Mouse (Mus musculus): Measurements from ENCODE around the gene Sdsl.

Sdsl gene

DNA sequence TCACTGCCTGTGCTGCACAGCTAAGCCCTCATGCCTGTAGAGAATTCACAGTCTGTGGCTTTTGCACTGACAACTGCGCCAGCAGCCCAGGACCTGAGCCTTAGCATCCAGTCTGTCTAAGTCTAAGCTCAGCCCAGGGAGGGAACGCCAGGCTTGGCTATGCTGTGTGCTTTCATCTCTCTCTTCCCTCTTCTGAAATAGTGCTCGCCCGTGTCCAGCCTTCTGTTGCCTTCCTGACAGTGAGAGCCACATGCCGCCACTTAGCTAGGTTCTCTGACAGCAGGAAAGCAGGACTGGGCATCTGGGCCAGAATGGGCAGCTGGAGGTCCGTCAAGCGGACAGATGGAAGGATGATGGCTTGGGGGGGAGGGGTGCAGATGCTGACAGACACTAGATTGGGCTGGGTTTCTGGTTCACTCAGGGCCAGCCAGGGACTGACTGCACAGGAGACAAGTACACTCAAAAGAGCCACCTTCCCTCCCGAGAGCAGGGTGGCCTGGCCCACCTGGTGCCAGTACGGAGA lies 21.3 kb upstream of the Sdsl start:
- DNase-seq: no peak

- DNase-seq: no peak
Measured at GRCm38 (mm10) chr5:120493440-120493839, 20.8 kb upstream of the Sdsl start.

DNA sequence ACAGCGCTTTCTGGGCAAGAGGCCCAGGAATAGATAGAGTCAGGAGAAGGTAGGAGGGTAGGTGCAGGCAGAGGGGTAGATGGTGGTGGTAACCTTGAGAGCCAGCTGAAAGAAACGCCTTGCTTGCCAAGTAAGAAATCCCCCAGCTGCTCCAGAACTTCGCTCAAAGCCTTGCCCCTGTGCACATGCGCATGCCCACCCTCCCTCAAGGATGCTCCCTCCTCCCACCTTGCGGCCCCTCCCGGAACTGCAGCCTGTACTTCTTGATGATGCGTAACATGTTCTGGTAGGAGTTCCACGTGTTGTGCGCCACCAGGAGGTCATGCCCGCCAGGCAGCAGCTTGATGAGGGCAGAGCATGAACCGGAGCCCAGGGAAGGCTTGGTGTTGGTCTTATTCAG lies 19.8 kb upstream of the Sdsl start:
- DNase-seq: no peak

DNA sequence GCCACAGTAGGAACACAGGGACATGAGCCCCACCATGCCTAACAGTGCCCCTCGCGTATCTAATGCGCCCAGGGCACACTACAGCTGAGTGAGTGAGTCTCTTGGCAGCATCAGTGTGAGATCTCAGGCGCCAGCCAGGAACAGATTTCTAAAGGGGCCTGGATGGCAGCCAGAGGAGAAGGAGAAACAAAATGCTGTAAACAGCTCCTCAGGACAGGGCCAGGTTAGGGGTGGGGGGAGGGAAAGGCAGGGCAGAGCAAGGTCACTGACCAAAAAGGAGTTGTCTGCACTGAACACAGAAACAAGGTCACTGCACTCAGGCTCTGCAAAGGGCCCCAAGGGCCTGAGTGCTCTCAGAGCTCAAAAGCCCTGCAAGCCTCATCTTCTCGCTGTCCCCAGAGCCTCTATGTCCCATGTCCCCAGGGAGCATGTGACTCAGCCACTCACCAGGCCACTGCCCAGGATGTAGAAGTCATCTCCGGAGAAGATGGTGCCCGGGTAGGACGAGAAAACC lies 18.1 kb upstream of the Sdsl start:
- DNase-seq: peak; percentile 68

- DNase-seq: no peak
Measured at GRCm38 (mm10) chr5:120487844-120488243, 15.2 kb upstream of the Sdsl start.

DNA sequence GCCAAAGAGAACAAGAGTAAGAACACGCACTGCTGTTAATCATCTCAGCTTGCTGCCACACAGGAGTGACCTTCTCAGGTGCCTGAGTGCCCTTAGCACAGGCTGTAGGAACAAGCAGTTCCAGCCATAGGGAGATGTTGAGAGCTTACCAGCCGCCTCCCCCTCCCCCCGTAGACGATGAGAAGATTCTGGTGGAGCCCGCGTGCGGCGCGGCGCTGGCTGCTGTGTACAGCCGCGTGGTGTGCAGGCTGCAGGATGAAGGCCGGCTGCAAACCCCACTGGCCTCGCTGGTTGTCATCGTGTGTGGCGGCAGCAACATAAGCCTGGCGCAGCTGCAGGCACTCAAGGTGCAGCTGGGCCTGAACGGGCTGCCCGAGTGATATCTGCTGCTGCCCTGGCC lies 10.8 kb upstream of the Sdsl start:
- DNase-seq: no peak

- no peak for DNase-seq
Measured at GRCm38 (mm10) chr5:120481205-120481604, 8.6 kb upstream of the Sdsl start.

DNA sequence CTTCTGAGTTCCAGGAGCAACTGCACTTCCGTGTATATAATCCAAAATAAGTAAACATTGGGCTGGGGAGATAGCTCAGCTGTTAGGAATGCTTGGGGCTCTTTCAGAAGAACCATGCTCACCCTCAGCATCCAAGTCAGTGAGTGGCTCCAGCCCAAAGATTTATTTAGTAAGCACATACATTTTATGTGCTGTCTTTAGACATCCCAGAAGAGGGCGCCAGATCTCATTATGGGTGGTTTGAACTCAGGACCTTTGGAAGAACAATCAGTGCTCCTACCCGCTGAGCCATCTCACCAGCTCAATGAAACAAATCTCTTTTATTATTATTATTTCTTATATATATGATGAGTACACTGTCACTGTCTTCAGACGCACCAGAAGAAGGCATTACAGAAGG lies 6.9 kb upstream of the Sdsl start:
- DNase-seq: no peak

DNA sequence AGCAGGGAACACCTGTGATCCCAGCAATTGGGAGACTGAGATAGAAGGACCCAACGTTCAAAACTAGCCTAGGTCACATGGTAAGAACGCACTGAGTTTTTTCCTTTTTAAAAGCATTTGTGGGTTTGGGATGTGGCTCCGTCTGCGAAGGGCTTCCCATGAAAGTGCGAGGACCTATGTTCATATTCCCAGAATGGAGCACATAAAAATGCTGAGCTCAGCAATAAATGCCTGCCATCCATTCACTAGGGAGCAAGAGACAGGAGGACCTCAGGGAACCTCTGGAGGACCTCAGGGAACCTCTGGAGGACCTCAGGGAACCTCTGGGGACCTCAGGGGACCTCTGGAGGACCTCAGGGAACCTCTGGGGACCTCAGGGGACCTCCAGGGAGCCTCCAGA lies 5.4 kb upstream of the Sdsl start:
- no peak for DNase-seq

DNA sequence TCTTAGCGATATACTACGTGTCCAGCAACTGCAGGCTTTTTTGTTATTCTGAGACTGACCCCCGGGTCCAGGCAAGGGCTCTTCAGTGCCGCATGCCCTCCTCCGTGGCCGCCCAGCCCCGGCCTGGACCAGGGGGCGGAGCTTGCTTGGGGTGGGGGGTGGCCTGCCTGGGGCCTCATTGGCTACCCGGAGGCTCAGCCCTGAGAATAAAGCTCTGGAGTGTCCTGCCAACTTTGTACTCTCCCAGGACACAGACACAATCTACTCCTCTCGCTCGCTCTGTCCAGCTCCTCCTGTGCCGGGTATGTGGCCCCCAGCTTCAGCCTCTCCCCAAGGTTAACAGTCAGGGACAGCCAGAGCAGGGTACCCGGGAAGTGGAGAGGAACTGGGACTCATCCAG lies 3.7 kb upstream of the Sdsl start, which contains the start of gene Sds:
TSS of gene Sds (plus strand) at position 231 of the 400 bp plus-strand sequence.
- no peak for DNase-seq

DNA sequence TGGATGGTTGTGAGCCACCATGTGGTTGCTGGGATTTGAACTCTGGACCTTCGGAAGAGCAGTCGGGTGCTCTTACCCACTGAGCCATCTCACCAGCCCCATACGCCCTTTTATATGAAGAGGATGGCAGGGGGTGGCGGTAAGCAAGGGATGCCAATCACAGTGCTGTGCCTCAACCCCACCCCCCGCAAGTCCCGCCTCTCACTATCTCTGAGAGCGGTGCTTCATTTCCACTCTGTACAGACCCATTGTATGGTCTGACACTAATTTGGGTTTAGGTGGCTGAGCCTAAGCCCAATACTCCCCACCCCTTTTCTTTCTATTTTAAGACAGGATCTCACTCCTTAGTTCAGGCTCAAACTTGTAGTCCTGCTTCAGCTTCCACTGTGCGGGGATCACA lies 3.3 kb upstream of the Sdsl start:
- no peak for DNase-seq

- DNase-seq: no peak
Measured at GRCm38 (mm10) chr5:120473361-120473760, 751 bp upstream of the Sdsl start.

DNA sequence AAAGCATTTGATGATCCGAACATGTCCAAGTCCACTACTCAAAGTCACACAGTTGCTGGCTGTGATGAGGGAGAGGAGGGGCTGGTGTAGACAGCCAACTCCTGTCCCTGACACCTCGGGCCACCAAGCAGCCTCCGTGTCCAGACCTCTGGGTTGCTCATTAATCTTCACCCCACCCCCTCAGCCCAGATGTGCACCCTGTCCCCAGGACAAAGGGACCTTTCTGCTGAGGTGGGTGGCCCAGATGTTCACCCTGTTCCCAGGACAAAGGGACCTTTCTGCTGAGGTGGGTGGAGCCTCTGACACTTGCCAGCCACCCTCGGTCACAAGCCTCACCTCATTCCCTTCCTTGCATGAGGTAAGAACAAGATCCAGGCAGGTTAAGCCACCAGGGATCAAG lies 1.1 kb downstream of the Sdsl start:
- DNase-seq: no peak

DNA sequence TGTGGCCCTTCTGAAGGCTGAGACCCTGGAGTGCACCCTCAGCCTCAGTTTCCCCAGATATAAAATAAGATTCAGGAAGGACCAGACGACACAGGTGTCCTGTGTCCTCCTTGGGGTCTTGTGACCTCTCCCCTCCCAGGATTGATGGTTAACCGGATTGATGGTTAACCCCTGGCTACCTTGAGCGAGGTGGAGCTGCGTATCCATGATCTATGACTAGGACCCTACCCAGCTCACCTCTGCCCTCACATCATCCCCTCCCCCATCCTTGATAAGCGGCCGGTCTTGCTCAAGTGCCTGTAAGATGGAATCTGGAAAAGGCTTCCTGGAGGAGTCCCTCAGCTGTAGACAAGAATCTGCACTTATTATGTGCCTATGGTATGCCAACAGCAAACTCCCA lies 3.8 kb downstream of the Sdsl start:
- no peak for DNase-seq

DNA sequence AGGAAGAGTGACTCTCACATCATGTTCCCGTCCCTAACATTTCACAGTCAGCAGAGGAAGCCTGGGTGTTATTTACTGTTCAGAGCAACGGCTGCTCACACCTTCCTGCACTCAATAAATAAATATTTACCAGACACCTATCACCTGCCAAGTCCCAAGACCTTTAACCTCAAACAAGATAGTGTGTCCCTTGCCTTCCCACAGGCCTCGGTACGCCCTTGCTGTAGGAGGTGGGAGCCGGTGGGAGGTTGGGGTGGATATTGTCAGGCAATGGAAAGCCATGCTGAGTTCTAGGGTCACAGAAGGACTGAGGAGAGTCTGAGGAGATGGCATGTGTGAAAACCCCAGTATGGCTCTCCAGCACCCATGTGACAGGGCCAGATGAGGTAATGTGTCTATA lies 4.3 kb downstream of the Sdsl start:
- no peak for DNase-seq

GRCm38 (mm10) chr5:120467026-120467425 lies 5.6 kb downstream of the Sdsl start:
- DNase-seq: no peak

DNA sequence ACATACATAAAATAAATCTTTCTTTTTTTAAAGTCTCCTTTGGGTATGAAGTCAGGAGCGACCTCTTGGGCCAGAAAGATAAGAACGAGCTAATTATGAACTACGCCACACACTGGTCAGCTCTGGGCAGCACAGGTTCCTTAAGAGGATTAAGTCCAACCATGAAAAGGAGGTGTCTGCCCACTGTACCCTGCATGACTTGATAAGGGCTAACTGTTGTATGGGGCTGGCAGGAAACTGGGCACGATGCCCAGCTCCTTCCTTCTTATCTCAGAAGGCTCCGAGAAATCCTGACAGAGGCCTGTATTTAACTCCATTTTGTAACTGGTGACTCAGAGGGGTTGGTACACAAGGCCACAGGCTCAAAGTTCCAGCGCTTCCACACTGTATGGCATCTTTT lies 6.8 kb downstream of the Sdsl start:
- DNase-seq: no peak

DNA sequence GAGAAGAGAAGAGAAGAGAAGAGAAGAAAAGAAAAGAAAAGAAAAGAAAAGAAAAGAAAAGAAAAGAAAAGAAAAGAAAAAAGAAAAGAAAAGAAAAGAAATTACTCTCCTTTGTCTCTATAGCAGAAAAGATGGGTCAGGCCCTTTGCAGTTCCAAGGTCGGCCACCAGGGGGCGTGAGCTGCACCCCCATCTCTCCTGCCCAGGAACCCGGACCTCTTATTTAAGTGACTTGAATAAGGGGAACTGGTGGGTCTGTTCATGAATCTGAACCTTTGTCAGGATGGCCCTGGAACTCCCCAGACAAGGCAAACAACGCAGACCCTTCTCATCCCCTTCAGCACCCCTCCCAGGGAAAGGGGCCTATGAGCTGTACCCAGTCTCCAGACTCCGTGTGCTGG lies 7.5 kb downstream of the Sdsl start:
- peak; percentile 36 for DNase-seq

DNA sequence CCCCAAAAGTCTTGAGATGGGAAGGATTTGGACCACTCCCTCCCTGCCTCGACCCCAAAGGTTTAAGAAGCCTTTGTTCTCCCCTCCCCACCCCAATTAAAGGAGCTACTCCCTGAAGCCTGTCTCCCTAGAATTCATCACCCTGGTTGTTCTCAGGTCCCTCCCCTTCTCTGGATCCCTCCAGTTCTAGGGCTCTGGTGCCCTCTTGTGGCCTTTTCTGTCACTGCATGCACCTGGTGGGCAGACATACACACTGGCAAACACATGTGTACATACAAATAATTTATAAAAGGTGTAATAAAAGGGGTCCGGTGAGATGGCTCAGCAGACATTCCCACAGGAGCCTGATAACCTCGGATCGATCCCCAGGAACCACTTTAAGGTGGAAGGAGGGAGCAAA lies 8.3 kb downstream of the Sdsl start:
- DNase-seq: no peak

DNA sequence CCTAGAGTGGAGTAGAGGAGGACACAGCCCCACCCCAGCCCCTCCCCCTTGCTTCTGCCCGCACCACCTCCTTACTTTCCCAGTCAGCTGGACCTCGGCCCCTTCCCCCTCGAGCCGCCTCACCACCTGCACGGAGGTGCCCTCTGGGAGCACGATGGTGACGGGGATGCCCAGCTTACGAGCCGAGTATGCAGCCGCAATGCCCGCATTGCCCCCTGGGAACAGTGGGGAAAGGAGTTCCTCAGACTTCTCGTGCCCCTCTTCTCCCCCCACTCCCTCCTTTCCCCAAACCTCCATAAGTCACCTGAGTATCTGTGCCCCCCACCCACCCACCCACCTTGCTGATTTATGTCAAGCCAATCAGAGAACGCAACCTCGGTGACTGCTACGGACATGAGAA lies 10.7 kb downstream of the Sdsl start:
- no peak for DNase-seq

DNA sequence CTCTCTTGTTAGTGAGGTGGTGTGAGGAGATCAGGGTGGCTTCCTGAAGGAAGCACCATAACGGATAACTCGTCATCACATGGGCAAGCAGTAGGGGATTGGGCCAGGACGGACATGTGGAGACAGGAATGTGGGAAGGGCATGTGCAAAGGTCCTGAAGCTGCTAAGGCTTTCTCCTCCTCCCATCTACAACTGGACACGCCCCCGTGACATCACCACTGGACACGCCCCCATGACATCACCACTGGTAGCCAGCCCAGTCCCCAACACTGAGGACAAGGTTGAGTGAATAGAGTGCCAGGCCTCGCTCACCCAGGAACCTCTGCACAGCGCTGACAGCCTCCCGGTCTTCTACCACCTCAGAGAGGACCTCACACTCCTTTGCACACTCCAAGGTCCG lies 13.5 kb downstream of the Sdsl start:
- no peak for DNase-seq

DNA sequence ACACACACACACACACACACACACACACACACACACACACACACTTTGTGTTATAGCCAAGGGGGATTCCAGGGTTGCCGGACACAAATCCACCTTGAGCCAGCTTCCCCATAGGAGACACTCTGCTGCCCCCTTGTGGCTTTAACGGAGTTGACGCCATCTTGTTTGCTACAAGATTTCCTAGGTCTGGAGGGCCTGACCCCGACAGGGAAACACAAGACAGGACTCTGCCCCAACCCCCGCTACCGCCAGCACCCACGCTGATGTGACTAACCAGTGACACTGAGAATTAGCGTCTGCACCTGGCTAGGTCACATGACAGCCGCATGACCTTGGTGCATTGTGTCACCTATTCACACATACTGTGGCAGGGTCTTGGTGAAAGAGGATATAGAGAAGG lies 15.0 kb downstream of the Sdsl start:
- DNase-seq: peak; percentile 72

DNA sequence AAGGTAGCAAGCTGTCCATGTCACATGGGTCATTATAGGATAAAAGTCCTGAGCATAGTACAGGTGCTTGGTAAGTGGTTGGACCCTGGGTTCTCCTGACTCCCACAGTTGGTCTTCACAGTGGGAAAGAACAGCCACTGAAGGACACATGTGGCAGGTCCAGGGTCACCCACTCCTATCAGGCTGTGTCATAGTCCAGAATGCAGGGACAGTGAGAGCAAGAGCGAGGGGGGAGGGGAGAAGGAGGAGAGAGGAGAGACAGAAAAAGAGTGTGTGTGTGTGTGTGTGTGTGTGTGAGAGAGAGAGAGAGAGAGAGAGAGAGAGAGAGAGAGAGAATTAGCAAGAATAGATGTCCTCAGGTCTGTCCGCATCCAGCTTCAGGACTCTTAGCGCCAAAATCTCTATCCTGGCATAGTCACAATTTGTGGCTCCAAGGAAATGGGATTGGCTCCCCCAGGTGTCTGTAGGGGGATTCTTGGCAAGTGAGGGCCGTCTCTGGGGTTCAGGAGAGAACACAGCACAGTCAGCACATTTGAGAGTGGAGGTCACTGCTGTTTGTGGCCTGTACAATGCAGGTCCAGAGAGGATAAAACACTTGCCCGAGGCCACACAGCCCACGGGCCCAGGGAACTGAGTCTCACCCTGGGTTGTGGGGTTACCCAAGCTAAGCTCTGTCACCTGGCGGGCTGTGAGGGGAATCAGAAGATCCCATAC lies 15.6 kb downstream of the Sdsl start:
- no peak for DNase-seq

- DNase-seq: no peak
Measured at GRCm38 (mm10) chr5:120456253-120456652, 16.4 kb downstream of the Sdsl start.

DNA sequence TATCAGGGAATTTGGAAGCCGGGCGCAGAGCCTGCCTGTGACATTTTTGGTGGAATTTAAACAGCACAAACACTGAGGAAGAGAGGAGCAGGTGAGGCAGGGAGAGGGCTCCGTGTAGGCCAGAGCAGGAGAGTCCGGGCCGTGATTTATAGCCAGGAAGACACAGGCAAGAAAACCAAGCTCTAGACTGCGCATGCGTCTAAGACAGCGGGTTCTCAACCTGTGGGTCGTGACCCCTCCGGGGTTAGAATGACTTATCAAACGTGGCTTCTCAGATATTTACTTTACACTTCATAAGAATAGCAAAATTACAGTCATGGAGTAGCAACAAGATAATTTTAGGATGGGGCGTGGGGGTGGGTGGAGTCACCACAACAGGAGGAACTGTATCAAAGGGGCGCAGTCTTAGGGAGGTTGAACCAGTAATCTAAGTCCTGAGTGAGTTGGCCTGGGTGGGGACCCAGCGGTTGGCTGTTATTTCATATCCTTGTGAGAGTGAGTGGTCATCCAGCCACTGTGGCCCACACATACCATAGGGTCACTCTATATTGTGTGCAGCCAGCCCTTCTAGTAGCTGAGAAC lies 17.8 kb downstream of the Sdsl start:
- DNase-seq: no peak

Data from cerebellum, adult 9-10 months (tissue).